Mouse (Mus musculus) stomach, postnatal 0 days (tissue): Measurements from ENCODE around the gene Ntrk1.

ENCODE experiments used
- CTCF ChIP-seq: IDR thresholded peaks from 2 replicates; pipeline ENCODE4 v1.5.1; 2016; ENCODE audit warnings: antibody characterized with exemption, low read depth, mild to moderate bottlenecking, moderate library complexity
- EP300 ChIP-seq: optimal IDR thresholded peaks from 2 replicates; pipeline ENCODE3; 2016; ENCODE audit warnings: antibody characterized with exemption

DNA sequence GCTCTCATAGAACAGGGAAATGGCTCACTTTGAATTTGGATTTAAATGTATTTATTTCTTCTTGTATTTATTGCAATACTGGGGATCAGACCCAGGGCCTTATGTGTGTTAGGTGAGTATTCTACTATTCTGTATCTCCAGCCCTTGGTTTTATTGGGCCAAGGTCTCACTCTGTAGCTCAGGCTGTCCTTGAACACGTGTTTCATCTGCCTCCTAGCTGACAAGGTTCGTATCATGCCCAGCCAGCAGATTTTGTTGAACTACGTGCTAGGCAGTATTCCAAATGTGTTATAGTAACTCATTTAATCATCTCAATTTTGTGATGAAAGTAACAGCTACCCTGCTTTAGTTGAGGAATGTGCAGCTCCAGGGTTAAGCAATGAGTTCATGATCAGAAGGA, 52.9 kb downstream of the Ntrk1 start:
- TF ChIP-seq CTCF (no peak), EP300 (no peak)
